Mouse (Mus musculus): ENCODE results near the gene Atf3.

DNA sequence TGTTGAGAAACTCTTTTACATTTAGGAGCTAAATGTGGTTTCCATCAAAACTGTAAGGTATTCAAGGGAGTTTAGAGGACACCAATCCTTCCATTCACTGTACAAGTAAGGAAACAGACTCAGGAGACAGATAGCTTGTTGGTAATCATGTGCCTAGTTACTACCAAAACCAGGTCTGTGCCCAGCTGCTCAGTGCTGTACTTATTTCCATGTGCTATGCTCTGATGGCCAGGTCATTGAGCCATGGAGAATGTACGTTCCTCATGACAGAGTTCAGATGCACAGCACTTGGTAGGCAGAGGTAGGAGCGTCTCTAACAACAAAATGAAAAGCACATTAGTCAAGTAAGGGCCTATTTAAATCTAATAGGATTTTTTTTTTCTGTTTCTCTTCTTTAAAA lies 8.7 kb upstream of the Atf3 start:
- TF ChIP-seq CTCF (IDR thresholded peaks at IDR 0.05; ENCODE audit: control insufficient read depth, insufficient read depth, low read length): no peak
- TF ChIP-seq POLR2A (IDR thresholded peaks at IDR 0.05; ENCODE audit: borderline replicate concordance, control insufficient read depth, low read depth, low read length): no peak
